Mouse (Mus musculus): ENCODE data around the gene Dclk3.

Dclk3 gene

GRCm38 (mm10) chr9:111438904-111439835 is at the start of gene Dclk3:
Gene Dclk3, plus strand, starts transcription at chr9:111439081.
- DNase-seq (ENCODE audit: extremely low read depth, low read depth): no peak

- no peak for DNase-seq (ENCODE audit: extremely low read depth, low read depth)
Measured at GRCm38 (mm10) chr9:111390016-111390415, 48.9 kb upstream of the Dclk3 start.

- DNase-seq (ENCODE audit: extremely low read depth, low read depth): no peak
Measured at GRCm38 (mm10) chr9:111391036-111391435, 47.8 kb upstream of the Dclk3 start.

GRCm38 (mm10) chr9:111391926-111392442 is 46.9 kb upstream of the Dclk3 start:
- no peak for DNase-seq (ENCODE audit: extremely low read depth, low read depth)

GRCm38 (mm10) chr9:111395265-111395664 is 43.6 kb upstream of the Dclk3 start:
- DNase-seq (ENCODE audit: extremely low read depth, low read depth): no peak

GRCm38 (mm10) chr9:111398059-111398458 is 40.8 kb upstream of the Dclk3 start:
- DNase-seq (ENCODE audit: extremely low read depth, low read depth): no peak

- DNase-seq (ENCODE audit: extremely low read depth, low read depth): no peak
Measured at GRCm38 (mm10) chr9:111400089-111400488, 38.8 kb upstream of the Dclk3 start.

GRCm38 (mm10) chr9:111403159-111403558 is 35.7 kb upstream of the Dclk3 start:
- DNase-seq (ENCODE audit: extremely low read depth, low read depth): no peak

GRCm38 (mm10) chr9:111404346-111405079 is 34.4 kb upstream of the Dclk3 start:
- no peak for DNase-seq (ENCODE audit: extremely low read depth, low read depth)

GRCm38 (mm10) chr9:111405080-111405428 is 33.8 kb upstream of the Dclk3 start:
- no peak for DNase-seq (ENCODE audit: extremely low read depth, low read depth)

GRCm38 (mm10) chr9:111408012-111408411 is 30.9 kb upstream of the Dclk3 start:
- no peak for DNase-seq (ENCODE audit: extremely low read depth, low read depth)

- no peak for DNase-seq (ENCODE audit: extremely low read depth, low read depth)
Measured at GRCm38 (mm10) chr9:111408427-111408826, 30.5 kb upstream of the Dclk3 start.

- DNase-seq (ENCODE audit: extremely low read depth, low read depth): no peak
Measured at GRCm38 (mm10) chr9:111412471-111413160, 26.3 kb upstream of the Dclk3 start.

- no peak for DNase-seq (ENCODE audit: extremely low read depth, low read depth)
Measured at GRCm38 (mm10) chr9:111421862-111422261, 17.0 kb upstream of the Dclk3 start.

GRCm38 (mm10) chr9:111422567-111422966 is 16.3 kb upstream of the Dclk3 start:
- no peak for DNase-seq (ENCODE audit: extremely low read depth, low read depth)

- DNase-seq (ENCODE audit: extremely low read depth, low read depth): no peak
Measured at GRCm38 (mm10) chr9:111425113-111425512, 13.8 kb upstream of the Dclk3 start.

GRCm38 (mm10) chr9:111425952-111426351 is 12.9 kb upstream of the Dclk3 start:
- DNase-seq (ENCODE audit: extremely low read depth, low read depth): no peak

- no peak for DNase-seq (ENCODE audit: extremely low read depth, low read depth)
Measured at GRCm38 (mm10) chr9:111427891-111428555, 10.9 kb upstream of the Dclk3 start.

- DNase-seq (ENCODE audit: extremely low read depth, low read depth): no peak
Measured at GRCm38 (mm10) chr9:111428698-111429362, 10.1 kb upstream of the Dclk3 start.

- no peak for DNase-seq (ENCODE audit: extremely low read depth, low read depth)
Measured at GRCm38 (mm10) chr9:111429363-111429750, 9.5 kb upstream of the Dclk3 start.

- no peak for DNase-seq (ENCODE audit: extremely low read depth, low read depth)
Measured at GRCm38 (mm10) chr9:111435429-111435828, 3.5 kb upstream of the Dclk3 start.
